ENCODE assay signal across 10 mouse cellular contexts in the genomic region with DNA sequence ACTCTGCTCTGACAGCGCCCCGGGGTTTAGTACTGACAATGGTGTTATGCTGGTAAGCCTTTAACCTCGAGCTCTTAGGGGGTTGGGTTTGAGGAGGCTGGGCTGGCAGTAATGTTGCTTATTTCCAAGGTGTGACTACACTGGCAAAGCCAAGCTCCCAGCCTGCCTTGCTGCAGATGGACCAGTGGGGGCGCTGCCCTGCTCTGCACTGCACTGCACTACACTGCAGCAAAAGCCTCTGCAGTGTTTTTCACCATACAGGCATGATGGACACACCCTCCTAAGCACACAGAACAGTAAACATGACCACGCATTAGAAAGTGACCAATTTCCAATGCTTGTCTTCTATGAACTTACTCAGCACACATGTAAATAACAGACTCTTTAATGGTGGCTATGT. TPM values are rescaled to one million over a fixed set of nuclear protein-coding genes. Genes with fewer than 3 reads are reported as not detected.
A peak's percentile ranks its signal among the peaks of the same experiment; 100 is the strongest.
DNase-seq lines count a peak whose midpoint lies in the region; ATAC-seq and TF ChIP-seq lines count a peak whose summit lies in the region.
"Had no signal": no experiment of that assay in that cellular context is flagged by ENCODE, and none has a peak within 500 bp of the region (broad histone marks: within the 10 kb centered on the region; RNA-seq: fewer than 3 reads in every experiment).

No protein-coding gene starts in this region.

- peak; percentile 17 for DNase-seq in midbrain, postnatal 0 days (ENCODE audit: low spot score)
- peak; percentile 55 for DNase-seq in thymus, postnatal 25 days
- no peak for DNase-seq in cerebellum, adult 11 months
- DNase-seq in urinary bladder, adult 18-20 months (ENCODE audit: low spot score in 2 of 2), result no peak
- DNase-seq: kidney, adult 11 months had no signal

- H3K4me1 ChIP-seq in forebrain, embryonic 13.5 days, result no peaks in the 10 kb centered on the region; the same call in 1 of the 2 replicates
- no peaks in the 10 kb centered on the region for H3K4me1 ChIP-seq in forebrain, embryonic 12.5 days
- no peaks in the 10 kb centered on the region for H3K4me1 ChIP-seq in midbrain, postnatal 0 days (ENCODE audit: insufficient read depth, low read length)
- no peaks in the 10 kb centered on the region for H3K4me1 ChIP-seq in midbrain, embryonic 15.5 days
- H3K4me1 ChIP-seq: liver, embryonic 15.5 days had no signal

- H3K9me3 ChIP-seq in forebrain, embryonic 13.5 days (replicated peaks), result no peaks in the 10 kb centered on the region
- no peaks in the 10 kb centered on the region for H3K9me3 ChIP-seq in forebrain, embryonic 12.5 days
- H3K9me3 ChIP-seq in midbrain, postnatal 0 days (ENCODE audit: low read length), result no peaks in the 10 kb centered on the region
- H3K9me3 ChIP-seq in midbrain, embryonic 15.5 days, result no peaks in the 10 kb centered on the region
- H3K9me3 ChIP-seq: liver, embryonic 15.5 days had no signal

- no peak overlapping the region for H3K9ac ChIP-seq in forebrain, embryonic 13.5 days
- H3K9ac ChIP-seq in forebrain, embryonic 12.5 days, result no peak overlapping the region
- no peak overlapping the region for H3K9ac ChIP-seq in midbrain, postnatal 0 days (replicated peaks; ENCODE audit: low read length, poor library complexity, severe bottlenecking)
- no peak overlapping the region for H3K9ac ChIP-seq in midbrain, embryonic 15.5 days
- H3K9ac ChIP-seq: liver, embryonic 15.5 days had no signal

- peak; percentile 43 for TF ChIP-seq CTCF in midbrain, postnatal 0 days (IDR thresholded peaks at IDR 0.05)

- H3K27ac ChIP-seq in forebrain, embryonic 13.5 days, result no peak overlapping the region
- no peak overlapping the region for H3K27ac ChIP-seq in forebrain, embryonic 12.5 days
- H3K27ac ChIP-seq in midbrain, postnatal 0 days (ENCODE audit: low read depth, low read length), result no peak overlapping the region
- H3K27ac ChIP-seq in midbrain, embryonic 15.5 days, result no peak overlapping the region
- H3K27ac ChIP-seq: liver, embryonic 15.5 days had no signal

- no peaks in the 10 kb centered on the region for H3K36me3 ChIP-seq in forebrain, embryonic 13.5 days (ENCODE audit: poor library complexity, severe bottlenecking)
- no peaks in the 10 kb centered on the region for H3K36me3 ChIP-seq in forebrain, embryonic 12.5 days (replicated peaks)
- H3K36me3 ChIP-seq in midbrain, postnatal 0 days (ENCODE audit: insufficient read depth, low read length), result no peaks in the 10 kb centered on the region
- H3K36me3 ChIP-seq in midbrain, embryonic 15.5 days (replicated peaks), result no peaks in the 10 kb centered on the region
- H3K36me3 ChIP-seq: liver, embryonic 15.5 days had no signal

- no peak overlapping the region for H3K4me2 ChIP-seq in forebrain, embryonic 13.5 days
- H3K4me2 ChIP-seq in forebrain, embryonic 12.5 days, result no peak overlapping the region
- H3K4me2 ChIP-seq in midbrain, postnatal 0 days (ENCODE audit: low read depth, low read length, poor library complexity, severe bottlenecking), result no peak overlapping the region
- H3K4me2 ChIP-seq in midbrain, embryonic 15.5 days, result no peak overlapping the region
- H3K4me2 ChIP-seq: liver, embryonic 15.5 days had no signal

- no peaks in the 10 kb centered on the region for H3K27me3 ChIP-seq in forebrain, embryonic 13.5 days
- no peaks in the 10 kb centered on the region for H3K27me3 ChIP-seq in forebrain, embryonic 12.5 days
- no peaks in the 10 kb centered on the region for H3K27me3 ChIP-seq in midbrain, postnatal 0 days (ENCODE audit: insufficient read depth, low read length)
- H3K27me3 ChIP-seq in midbrain, embryonic 15.5 days (replicated peaks), result no peaks in the 10 kb centered on the region
- H3K27me3 ChIP-seq: liver, embryonic 15.5 days had no signal

- ATAC-seq in forebrain, embryonic 13.5 days, result peak; percentile 66; the same call in 1 of the 2 replicates
- no peak for ATAC-seq in forebrain, embryonic 12.5 days (ENCODE audit: low FRiP score)
- ATAC-seq in midbrain, postnatal 0 days (ENCODE audit: low FRiP score), result no peak
- ATAC-seq in midbrain, embryonic 15.5 days (replicated peaks), result no peak
- ATAC-seq in inflammation-experienced regulatory T-cells, adult 6 months, result peak; percentile 24

- no peak overlapping the region for H3K4me3 ChIP-seq in forebrain, embryonic 13.5 days
- H3K4me3 ChIP-seq in forebrain, embryonic 12.5 days (replicated peaks), result no peak overlapping the region
- H3K4me3 ChIP-seq in midbrain, postnatal 0 days (ENCODE audit: low read depth, low read length), result no peak overlapping the region
- no peak overlapping the region for H3K4me3 ChIP-seq in midbrain, embryonic 15.5 days
- H3K4me3 ChIP-seq: liver, embryonic 15.5 days had no signal

- WGBS in forebrain, embryonic 13.5 days, result 52% methylated on average over 5 of the region's 5 CpGs
- 60% methylated on average over 5 of the region's 5 CpGs for WGBS in forebrain, embryonic 12.5 days
- WGBS in midbrain, postnatal 0 days, result 55% methylated on average over 5 of the region's 5 CpGs
- 59% methylated on average over 5 of the region's 5 CpGs for WGBS in midbrain, embryonic 15.5 days

RNA-seq across cellular contexts. Expression of a gene that starts 11.2 kb away (rescaled TPM):
- 2.9 and 5.1 TPM in 2 replicates for polyA plus RNA-seq in forebrain, embryonic 13.5 days (2015; fragmentation: Nextera tagmentation; extraction: Ambion mirVana)
- 6.9 and 10.5 TPM in 2 replicates for polyA plus RNA-seq in forebrain, embryonic 12.5 days (2016; fragmentation: Nextera tagmentation; extraction: Ambion mirVana)
- total RNA-seq in midbrain, postnatal 0 days (2014; rRNA removed), result 5.4 and 6.6 TPM in 2 replicates
- polyA plus RNA-seq in midbrain, postnatal 0 days (2015; fragmentation: Nextera tagmentation; extraction: Ambion mirVana), result 3.1 and 3.5 TPM in 2 replicates
- 2.4 and 2.8 TPM in 2 replicates for polyA plus RNA-seq in midbrain, embryonic 15.5 days (2015; fragmentation: Nextera tagmentation; extraction: Ambion mirVana)
- polyA plus RNA-seq in inflammation-experienced regulatory T-cells, adult 6 months (2017; shearing (Covaris generic)), result 10 to 100 TPM; 48.9 to 73.3 (median 64.2) TPM

Comparison
In these comparisons a context has a peak if more than half of its experiments do, and no peak if none do; other contexts are left out.
1. ATAC-seq: peak in forebrain, embryonic 13.5 days (single experiment) and inflammation-experienced regulatory T-cells, adult 6 months (single experiment); none in forebrain, embryonic 12.5 days (single experiment), midbrain, postnatal 0 days (single experiment) and midbrain, embryonic 15.5 days (single experiment).
2. DNase-seq: peak in midbrain, postnatal 0 days (single experiment) and thymus, postnatal 25 days (single experiment); none in cerebellum, adult 11 months (single experiment) and urinary bladder, adult 18-20 months (0 of 2).